Comparison of ENCODE assay signal across 8 mouse cellular contexts in genomic region chr11:80614418-80614817, GRCm38 (mm10).
A peak's percentile ranks its signal among the peaks of the same experiment; 100 is the strongest.
DNase-seq lines count a peak whose midpoint lies in the region; ATAC-seq and TF ChIP-seq lines count a peak whose summit lies in the region.

No protein-coding gene starts in this region.

- H3K9me3 ChIP-seq in intestine, postnatal 0 days (ENCODE audit: control insufficient read depth), result no peaks in the 10 kb centered on the region
- H3K9me3 ChIP-seq in intestine, embryonic 16.5 days (ENCODE audit: control insufficient read depth, low read length), result no peaks in the 10 kb centered on the region
- H3K9me3 ChIP-seq in MEL (replicated peaks; ENCODE audit: insufficient read depth, low read length), result no peaks in the 10 kb centered on the region

- no peaks in the 10 kb centered on the region for H3K79me2 ChIP-seq in MEL (ENCODE audit: control insufficient read depth, insufficient read depth, low read length, poor library complexity)

- no peak overlapping the region for H3K9ac ChIP-seq in intestine, postnatal 0 days (ENCODE audit: low read depth, low read length)
- no peak overlapping the region for H3K9ac ChIP-seq in intestine, embryonic 16.5 days (ENCODE audit: low read depth, low read length)
- H3K9ac ChIP-seq in MEL (ENCODE audit: control insufficient read depth, low read depth, low read length, poor library complexity, severe bottlenecking), result no peak overlapping the region

- H3K4me1 ChIP-seq in intestine, postnatal 0 days (replicated peaks; ENCODE audit: control insufficient read depth, insufficient read depth, low read length), result no peaks in the 10 kb centered on the region
- H3K4me1 ChIP-seq in intestine, embryonic 16.5 days (ENCODE audit: control insufficient read depth, insufficient read depth, low read length), result no peaks in the 10 kb centered on the region
- H3K4me1 ChIP-seq in MEL (ENCODE audit: control insufficient read depth in 1 of 2, insufficient read depth in 2 of 2, low read length in 2 of 2), result peaks cover 8 to 17% of the 10 kb centered on the region in 2 experiments

- WGBS in intestine, postnatal 0 days, result 45% methylated on average over 5 of the region's 5 CpGs
- WGBS in intestine, embryonic 16.5 days, result 41% methylated on average over 5 of the region's 5 CpGs

- TF ChIP-seq EP300 in MEL (IDR thresholded peaks at IDR 0.05; ENCODE audit: low read depth in 1 of 2, low read length in 2 of 2), result no peak

- ATAC-seq in intestine, postnatal 0 days, result no peak
- ATAC-seq in intestine, embryonic 16.5 days, result no peak

- no peaks in the 10 kb centered on the region for H3K27me3 ChIP-seq in intestine, postnatal 0 days (replicated peaks; ENCODE audit: control insufficient read depth, insufficient read depth, low read length)
- no peaks in the 10 kb centered on the region for H3K27me3 ChIP-seq in intestine, embryonic 16.5 days (replicated peaks; ENCODE audit: control insufficient read depth, insufficient read depth, low read length)
- H3K27me3 ChIP-seq in MEL (ENCODE audit: control insufficient read depth in 1 of 2, insufficient read depth in 2 of 2, low read length in 2 of 2), result no peaks in the 10 kb centered on the region

- peak; percentile 48 for TF ChIP-seq RAD21 in MEL (IDR thresholded peaks at IDR 0.05; ENCODE audit: low read depth, low read length)

- no peak for TF ChIP-seq POLR2A in MEL (IDR thresholded peaks at IDR 0.05; ENCODE audit: control insufficient read depth in 1 of 2, insufficient read depth in 1 of 2, low read depth in 1 of 2, low read length in 2 of 2, poor library complexity in 1 of 2)

- H3K4me2 ChIP-seq in intestine, postnatal 0 days (replicated peaks; ENCODE audit: low read depth), result no peak overlapping the region
- H3K4me2 ChIP-seq in intestine, embryonic 16.5 days (ENCODE audit: low read depth, low read length), result no peak overlapping the region

- peak; percentile 68 for TF ChIP-seq CTCF in intestine, postnatal 0 days (IDR thresholded peaks at IDR 0.05; ENCODE audit: low read depth)
- TF ChIP-seq CTCF in MEL (IDR thresholded peaks at IDR 0.05 in 2 of 3, conservative IDR thresholded peaks at IDR 0.05 in 1 of 3; ENCODE audit: control insufficient read depth in 1 of 3, insufficient read depth in 1 of 3, low read depth in 2 of 3, low read length in 3 of 3, poor library complexity in 1 of 3, severe bottlenecking in 1 of 3), result peak; percentile 71 to 80 (median 72)

- no peak overlapping the region for H3K4me3 ChIP-seq in intestine, postnatal 0 days (ENCODE audit: low read depth, low read length)
- no peak overlapping the region for H3K4me3 ChIP-seq in intestine, embryonic 16.5 days (ENCODE audit: low read length)
- H3K4me3 ChIP-seq in MEL (ENCODE audit: control insufficient read depth in 1 of 2, insufficient read depth in 1 of 2, low read depth in 2 of 2, low read length in 2 of 2), result no peak overlapping the region

- no peak overlapping the region for H3K27ac ChIP-seq in intestine, postnatal 0 days (ENCODE audit: low read depth, low read length)
- H3K27ac ChIP-seq in intestine, embryonic 16.5 days (ENCODE audit: low read length), result no peak overlapping the region
- H3K27ac ChIP-seq in MEL (ENCODE audit: control insufficient read depth, low read depth, low read length), result no peak overlapping the region; the same call in 1 of the 2 replicates

- peaks cover 7% of the 10 kb centered on the region; the same call in 1 of the 2 replicates for H3K36me3 ChIP-seq in intestine, postnatal 0 days (ENCODE audit: control insufficient read depth, insufficient read depth)
- no peaks in the 10 kb centered on the region for H3K36me3 ChIP-seq in intestine, embryonic 16.5 days (ENCODE audit: control insufficient read depth, insufficient read depth, low read length)
- H3K36me3 ChIP-seq in MEL (ENCODE audit: control insufficient read depth in 1 of 2, insufficient read depth in 2 of 2, low read length in 2 of 2), result peaks cover 0 to 23% of the 10 kb centered on the region in 2 experiments; a peak in 2 of 4 replicates

- DNase-seq in MEL (ENCODE audit: low read depth, low spot score), result peak; percentile 83
- peak; percentile 85 to 89 for DNase-seq in cerebellum, postnatal 14 days
- peak; percentile 71 for DNase-seq in induced T-regulatory cell, adult 2 months (ENCODE audit: low read depth)
- DNase-seq in mesoderm, embryonic 11.5 days (ENCODE audit: low read depth, low spot score), result peak; percentile 49
- peak; percentile 59 for DNase-seq in thymus, postnatal 0 days (ENCODE audit: low spot score)
- no peak for DNase-seq in adrenal gland, postnatal 25 days

TF ChIP-seq in MEL, 35 proteins besides CTCF, POLR2A, EP300 and RAD21:
- TF ChIP-seq SMC3 (IDR thresholded peaks at IDR 0.05; ENCODE audit: low read depth, low read length), result peak; percentile 71
- no peak for TF ChIP-seq ELF1 (IDR thresholded peaks at IDR 0.05; ENCODE audit: low read depth, low read length)
- peak; percentile 40; the same call in 1 of the 2 replicates for TF ChIP-seq ZC3H11A (IDR thresholded peaks at IDR 0.05; ENCODE audit: low read depth, low read length)
- TF ChIP-seq SIN3A (IDR thresholded peaks at IDR 0.05; ENCODE audit: low read length), result no peak; the same call in 1 of the 2 replicates
- no peak for TF ChIP-seq MYC (IDR thresholded peaks at IDR 0.05; ENCODE audit: low read depth, low read length)
